Mouse (Mus musculus) gastrocnemius, postnatal 25 days (tissue): ENCODE results near the gene Gnl1. TPM values are rescaled to one million over a fixed set of nuclear protein-coding genes. Genes with fewer than 3 reads are reported as not detected.
A peak's percentile ranks its signal among the peaks of the same experiment; 100 is the strongest.
"Not testable (repeated sequence)": the region's sequence is repeated elsewhere in the genome, so short reads cannot be mapped to it uniquely, and the experiment has no call there.

Experiments used
- DNase-seq: peaks from one replicate; pipeline ENCODE4 v3.0.0; 2022
- long read RNA-seq, 2 experiments: library from polyadenylated mRNA; stranded (forward); transcript quantifications; one replicate each; pipeline ENCODE4 v2.0.0; 2021
- total RNA-seq, 2 experiments: library from RNA; stranded (reverse); gene quantifications; 1 replicate in 1 of 2; 2 replicates in 1 of 2; pipeline ENCODE4 v1.2.3; 2021

Gnl1 gene
- total RNA-seq: 10 to 100 TPM; 14.7 to 16.1 TPM
- long read RNA-seq, experiment 1, transcript Gnl1-201 (12 exons, 2,848 nt): major isoform, 13 of 22 reads
- long read RNA-seq, experiment 1, partial matches to known transcripts: 9 of 22 reads
- long read RNA-seq, experiment 1, other reads (novel, unspliced or antisense): 0 of 22 reads
- long read RNA-seq, experiment 2, transcript Gnl1-201 (12 exons, 2,848 nt): major isoform, 26 of 35 reads
- long read RNA-seq, experiment 2, partial matches to known transcripts: 9 of 35 reads
- long read RNA-seq, experiment 2, other reads (novel, unspliced or antisense): 0 of 35 reads

DNA sequence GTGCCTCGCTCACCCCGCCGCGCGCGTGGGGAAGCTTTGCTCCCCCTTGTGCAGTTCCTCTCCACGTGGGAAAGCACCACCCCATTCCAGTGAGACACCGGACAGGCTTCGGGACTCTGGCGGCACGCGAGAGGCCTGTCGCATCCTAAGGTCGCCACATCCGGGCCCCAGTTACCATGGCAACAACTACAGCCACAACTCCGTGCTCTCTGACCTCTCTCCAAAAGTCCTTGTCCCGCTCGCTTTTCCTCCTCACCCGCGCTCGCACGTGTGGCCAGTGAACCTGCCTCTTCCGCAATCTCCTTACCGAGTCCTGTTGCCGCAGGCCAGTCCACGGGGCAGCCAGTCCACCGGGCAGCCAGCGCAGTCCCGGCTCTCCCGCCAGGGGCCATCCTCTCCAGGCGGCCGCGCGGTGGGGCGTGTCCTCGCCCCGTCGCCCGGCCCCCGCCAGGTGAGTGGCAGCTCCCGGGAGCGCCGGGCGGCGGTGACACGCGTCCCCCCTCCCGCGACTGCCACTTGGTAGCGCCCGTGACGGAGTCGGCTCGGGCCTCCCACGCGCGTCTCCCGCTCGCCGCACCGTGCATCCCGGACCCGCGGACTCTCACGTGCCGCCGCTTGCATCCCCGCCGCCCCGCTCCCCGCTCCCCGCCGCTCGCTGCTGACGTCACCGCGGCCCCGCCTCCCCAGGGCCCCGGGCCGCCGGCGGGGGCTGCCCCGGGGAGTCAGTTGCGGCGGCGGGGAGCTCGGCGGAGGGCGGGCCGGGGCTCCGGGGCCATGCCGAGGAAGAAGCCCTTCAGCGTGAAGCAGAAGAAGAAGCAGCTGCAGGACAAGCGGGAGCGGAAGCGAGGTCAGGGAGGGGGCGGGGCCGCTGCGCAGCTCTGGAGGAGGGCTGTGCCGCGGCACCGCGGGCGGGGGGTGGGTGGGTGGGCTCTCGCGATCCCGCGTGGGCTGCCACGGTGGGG, at the start of gene Gnl1, which contains the start of gene Prr3:
Gnl1 (plus strand) TSS at position 451 of the 962 bp plus-strand sequence.
Prr3 (minus strand) TSS at position 836 of the 962 bp plus-strand sequence.
- peak; percentile 89 for DNase-seq

DNA sequence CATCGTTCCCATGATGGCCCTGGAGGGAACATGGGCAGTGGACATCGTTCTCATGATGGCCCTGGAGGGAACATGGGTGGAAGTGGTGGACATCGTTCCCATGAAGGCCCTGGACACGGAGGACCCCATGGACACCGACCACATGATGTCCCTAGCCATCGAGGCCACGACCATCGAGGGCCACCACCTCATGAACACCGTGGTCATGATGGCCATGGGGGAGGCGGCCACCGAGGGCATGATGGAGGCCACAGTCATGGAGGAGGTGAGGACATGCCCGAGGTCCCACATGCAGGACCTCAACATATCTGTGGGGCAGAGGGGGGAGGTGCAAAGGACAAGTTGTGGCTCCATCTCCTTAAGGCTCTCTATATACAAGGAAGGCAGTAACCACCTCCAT, 49.0 kb upstream of the Gnl1 start:
- no peak for DNase-seq

DNA sequence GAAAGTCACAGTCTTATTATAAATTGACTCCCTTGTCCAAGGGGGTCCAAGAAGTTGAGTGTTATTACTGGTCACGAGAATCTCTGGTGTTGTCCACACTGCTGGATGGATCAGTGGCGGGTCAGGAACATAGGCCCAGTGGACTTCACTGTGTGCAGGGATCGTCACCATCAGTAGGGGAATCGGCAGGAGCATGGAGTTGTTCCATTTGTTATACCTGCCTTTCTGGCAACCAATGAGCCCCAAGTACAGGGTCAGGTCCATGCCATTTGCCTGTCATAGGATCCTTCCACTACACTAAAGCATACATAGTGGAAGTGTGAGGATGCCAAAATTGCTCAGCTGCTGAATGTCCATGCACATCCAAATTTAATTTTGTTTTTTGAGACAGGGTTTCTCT, 47.0 kb upstream of the Gnl1 start:
- DNase-seq: no peak

DNA sequence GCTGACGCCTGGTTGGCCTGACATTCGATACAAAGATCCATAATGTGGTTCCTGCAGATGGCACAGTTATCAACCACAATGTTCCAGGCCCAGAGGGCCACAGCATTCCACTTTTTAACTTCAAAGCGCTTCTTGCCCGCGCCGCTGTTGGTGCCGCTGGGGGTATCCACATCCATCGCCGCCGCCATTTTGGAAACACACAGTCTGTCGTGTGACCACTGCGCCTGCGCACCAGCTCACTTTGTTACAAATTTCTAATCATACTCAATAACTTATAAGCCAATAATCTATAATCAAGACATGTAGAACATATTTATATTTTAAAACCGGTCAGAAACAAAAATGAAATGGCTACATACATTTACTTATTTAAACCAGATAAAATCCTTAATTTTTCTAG, 43.9 kb upstream of the Gnl1 start:
- not testable (repeated sequence) for DNase-seq

- DNase-seq: no peak
These were observed 41.8 kb upstream of the Gnl1 start for GRCm38 (mm10) chr17:35937700-35938348.

GRCm38 (mm10) chr17:35939108-35939507, 40.5 kb upstream of the Gnl1 start:
- no peak for DNase-seq

DNA sequence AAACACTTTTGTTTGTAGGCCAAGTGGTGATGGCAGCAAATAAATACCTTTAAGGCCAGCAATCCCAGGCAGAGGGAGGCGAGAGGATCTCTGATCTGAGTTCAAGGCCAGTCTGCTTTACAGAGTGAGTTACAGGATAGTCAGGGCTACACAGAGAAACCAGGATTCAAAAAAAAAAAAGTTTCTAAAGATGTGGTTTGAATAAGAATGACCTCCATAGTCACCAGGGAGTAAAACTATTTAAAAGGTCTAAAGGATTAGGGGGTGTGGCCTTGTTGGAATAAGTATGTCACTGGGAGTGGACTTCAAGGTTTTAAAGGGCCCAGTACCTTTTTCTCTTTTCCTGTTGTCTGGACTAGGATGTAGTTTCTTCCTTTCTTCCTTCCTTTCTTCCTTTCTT, 39.7 kb upstream of the Gnl1 start:
- DNase-seq: no peak

- not testable (repeated sequence) for DNase-seq
These were observed 28.7 kb upstream of the Gnl1 start for GRCm38 (mm10) chr17:35950946-35951345.

DNA sequence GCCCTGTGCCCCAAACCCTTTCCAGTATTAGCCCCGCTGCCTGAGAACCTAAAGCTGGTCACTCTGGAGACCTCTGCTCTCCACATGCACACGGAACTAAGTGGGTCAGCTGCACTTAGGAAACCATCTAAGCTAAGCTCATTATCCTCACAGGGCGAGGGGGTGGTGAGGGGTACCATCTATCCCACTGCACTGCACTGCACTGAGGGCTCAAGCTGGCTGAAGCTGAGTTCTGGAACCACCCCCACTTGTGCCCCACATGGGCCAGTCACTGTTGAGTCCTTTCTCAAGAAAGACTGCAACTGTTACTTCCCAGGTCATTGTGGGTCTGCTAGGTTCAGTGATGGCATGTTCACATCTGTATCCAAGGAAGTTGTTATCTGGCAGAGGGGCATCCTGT, 27.1 kb upstream of the Gnl1 start:
- DNase-seq: not testable (repeated sequence)

- no peak for DNase-seq
These were observed 25.0 kb upstream of the Gnl1 start for GRCm38 (mm10) chr17:35954665-35955064.

DNA sequence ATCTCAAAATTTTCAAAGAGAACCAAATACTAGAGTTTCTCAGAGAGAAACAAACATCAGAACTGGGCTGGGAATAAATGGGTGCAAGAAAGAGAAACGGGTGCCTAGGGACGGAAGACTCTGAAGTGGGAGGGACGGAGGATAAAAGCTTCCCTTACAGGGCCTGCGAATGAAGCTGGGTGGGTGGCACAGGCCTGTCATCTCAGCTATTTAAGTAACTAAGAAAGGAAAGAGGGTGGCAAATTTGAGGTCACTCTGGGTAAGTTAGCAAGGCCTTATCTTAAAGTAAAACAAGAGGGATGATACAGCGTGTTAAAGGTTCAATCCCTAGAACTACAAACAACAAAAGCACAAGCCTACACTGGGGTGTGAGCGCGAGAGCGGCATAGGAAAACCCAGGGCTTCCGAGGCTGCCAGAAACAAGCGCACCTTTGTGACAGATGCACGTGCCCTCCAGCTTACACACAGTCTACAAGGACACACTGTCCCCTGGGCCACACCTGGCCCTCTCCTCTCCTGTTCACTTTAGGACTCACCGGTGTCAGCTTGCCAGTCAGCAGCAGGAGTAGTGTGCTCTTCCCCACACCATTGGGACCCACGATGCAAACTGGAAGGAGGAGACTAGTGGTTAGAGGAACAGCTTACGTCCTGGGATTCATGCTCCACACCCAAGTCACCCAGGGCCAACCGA, 21.0 kb upstream of the Gnl1 start:
- no peak for DNase-seq

DNA sequence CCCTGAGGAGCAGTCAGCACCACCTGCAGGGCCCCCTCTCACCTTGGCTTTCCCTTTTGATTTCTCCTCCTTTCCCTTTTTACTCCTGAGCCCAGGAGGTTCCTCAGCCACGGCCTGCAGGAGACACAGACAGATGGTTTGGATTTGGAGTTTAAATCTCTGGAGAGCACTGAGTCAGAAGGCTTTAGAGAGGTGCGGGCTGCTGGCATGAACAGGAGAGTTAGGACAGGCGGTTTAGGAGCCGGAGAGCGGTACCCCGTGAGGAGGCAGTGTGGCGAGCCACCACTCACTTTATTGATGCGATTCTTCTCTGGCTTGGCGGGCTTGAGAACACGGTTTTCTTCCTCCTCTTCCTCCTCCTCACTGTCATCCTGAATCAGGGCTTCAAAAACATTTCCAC, 16.4 kb upstream of the Gnl1 start:
- no peak for DNase-seq

GRCm38 (mm10) chr17:35967621-35968020, 12.0 kb upstream of the Gnl1 start:
- no peak for DNase-seq

DNA sequence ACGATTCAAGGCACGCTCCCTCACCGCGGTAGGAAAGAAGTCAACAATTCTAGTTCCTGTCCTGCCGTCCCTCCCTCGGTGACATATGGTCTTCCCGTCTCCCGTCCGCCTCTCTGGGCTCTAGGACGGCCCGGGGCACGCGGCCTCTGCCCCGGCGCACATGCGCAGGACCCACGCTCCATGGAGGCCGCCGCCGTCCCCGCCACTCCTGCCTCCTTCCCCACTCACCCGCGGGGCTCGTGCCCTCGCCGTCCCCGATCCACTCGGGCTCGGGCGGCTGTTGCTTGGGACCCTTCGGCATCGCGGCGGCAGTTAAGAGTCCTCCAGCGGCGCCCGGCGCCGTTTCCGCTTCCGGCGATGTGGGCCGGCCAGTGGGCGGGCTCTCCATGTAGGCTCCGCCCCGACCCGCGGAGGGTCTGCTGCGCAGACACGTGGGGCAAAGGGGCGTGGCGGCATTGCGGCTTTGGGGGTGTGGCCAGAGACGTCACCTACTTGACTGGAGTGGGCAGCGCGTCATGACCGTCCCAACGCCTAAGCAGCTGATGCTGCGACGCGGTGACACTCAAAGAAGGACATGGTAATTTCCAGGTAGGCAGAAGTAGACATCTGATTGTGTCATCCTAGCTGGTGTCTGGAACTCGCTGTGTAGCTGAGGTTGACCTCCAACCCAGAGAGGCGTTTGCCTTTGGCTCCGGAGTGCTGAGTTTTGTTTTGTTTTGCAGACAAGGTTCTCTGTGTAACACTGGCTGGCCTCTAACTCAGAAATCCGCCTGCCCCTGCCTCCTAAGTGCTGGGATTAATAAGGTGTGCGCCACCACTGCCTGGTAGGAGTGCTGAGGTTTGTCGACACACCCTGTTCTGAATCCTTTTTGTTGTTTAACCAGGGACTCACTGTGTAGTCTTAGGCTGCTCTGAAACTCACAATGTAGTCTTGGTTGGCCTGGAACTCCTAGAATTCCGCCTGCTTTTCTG, 9.9 kb upstream of the Gnl1 start, which contains the start of gene Abcf1:
Abcf1 (minus strand) TSS at position 344 of the 972 bp plus-strand sequence.
- peak; percentile 96 for DNase-seq

- no peak for DNase-seq
These were observed 7.5 kb upstream of the Gnl1 start for GRCm38 (mm10) chr17:35972131-35972530.

DNA sequence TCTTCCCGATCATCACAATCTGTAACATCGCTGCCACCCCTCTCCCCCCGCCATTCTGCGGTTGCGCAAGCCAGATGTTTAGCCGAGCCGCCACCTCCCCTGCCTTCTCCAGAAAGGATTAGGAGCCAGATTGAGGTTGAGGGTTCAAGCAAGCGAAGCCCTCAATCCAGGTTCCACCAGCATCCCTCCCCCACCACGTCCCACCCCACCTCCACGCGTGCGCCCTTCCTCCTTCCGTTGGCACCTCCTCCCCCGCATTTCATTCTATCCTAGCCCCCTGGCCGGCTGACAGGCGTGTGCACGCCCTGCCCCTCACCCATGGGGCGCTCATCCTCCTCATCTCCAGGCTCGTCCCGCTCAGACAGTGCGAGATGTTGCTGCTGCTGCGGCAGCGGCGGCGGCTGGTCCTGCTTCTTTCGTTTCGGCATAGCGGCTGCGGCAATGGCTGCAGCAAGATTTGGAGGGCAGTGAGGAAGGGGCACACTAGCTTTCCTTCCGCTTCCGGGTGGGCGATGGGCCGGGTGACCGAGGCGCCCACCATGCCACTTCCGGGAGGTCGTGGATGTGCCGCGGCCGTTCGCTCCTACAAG, 745 bp upstream of the Gnl1 start:
- peak; percentile 19 for DNase-seq

DNA sequence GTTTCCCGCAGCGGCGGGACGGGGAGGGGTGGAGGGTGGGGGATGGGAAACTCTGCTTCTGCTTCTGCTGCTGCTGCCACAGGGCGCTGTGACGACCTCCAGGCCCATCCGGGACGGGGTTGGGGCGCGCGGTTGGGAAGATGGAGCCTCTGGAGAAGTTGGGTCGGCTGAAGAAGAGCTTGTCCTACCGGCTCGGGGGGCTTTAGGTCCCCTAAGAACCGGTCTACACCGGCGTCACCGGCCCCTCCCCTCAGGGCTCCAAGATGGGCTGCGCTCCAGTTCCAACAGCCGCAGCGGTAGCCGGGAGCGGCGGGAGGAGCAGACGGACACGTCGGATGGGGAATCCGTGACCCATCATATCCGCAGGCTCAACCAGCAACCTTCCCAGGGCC, 708 bp downstream of the Gnl1 start:
- peak; percentile 58 for DNase-seq

GRCm38 (mm10) chr17:35981776-35982175, 2.1 kb downstream of the Gnl1 start:
- no peak for DNase-seq

DNA sequence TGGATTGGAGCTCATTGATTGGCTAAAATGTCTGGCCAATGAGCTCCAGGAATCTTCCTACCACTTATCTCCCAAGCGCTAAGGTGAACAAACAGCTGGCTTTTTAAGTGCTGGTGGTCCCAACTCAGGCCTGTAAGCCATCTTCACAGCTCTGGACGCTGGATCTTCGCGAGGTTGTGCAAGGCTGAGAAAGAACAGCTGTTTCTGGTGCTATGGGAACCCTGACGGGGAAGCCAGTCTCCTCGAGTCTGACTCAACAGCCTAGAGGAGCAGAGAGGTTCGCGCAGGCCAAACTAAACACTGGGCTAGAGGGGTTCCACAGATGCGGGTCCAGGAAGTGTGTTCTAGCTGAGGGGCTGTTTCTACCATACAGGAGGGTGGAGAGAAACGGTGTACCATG, 12.1 kb downstream of the Gnl1 start:
- DNase-seq: no peak

- DNase-seq: peak; percentile 54
These were observed 14.0 kb downstream of the Gnl1 start for GRCm38 (mm10) chr17:35993675-35994074.
